Mouse (Mus musculus): ENCODE results near the gene Ramp2. TPM values are rescaled to one million over a fixed set of nuclear protein-coding genes. Genes with fewer than 3 reads are reported as not detected.

The Ramp2 gene
- polyA plus RNA-seq (2012; ENCODE audit: low replicate concordance), result 0.96 and 3.7 TPM in 2 replicates

DNA sequence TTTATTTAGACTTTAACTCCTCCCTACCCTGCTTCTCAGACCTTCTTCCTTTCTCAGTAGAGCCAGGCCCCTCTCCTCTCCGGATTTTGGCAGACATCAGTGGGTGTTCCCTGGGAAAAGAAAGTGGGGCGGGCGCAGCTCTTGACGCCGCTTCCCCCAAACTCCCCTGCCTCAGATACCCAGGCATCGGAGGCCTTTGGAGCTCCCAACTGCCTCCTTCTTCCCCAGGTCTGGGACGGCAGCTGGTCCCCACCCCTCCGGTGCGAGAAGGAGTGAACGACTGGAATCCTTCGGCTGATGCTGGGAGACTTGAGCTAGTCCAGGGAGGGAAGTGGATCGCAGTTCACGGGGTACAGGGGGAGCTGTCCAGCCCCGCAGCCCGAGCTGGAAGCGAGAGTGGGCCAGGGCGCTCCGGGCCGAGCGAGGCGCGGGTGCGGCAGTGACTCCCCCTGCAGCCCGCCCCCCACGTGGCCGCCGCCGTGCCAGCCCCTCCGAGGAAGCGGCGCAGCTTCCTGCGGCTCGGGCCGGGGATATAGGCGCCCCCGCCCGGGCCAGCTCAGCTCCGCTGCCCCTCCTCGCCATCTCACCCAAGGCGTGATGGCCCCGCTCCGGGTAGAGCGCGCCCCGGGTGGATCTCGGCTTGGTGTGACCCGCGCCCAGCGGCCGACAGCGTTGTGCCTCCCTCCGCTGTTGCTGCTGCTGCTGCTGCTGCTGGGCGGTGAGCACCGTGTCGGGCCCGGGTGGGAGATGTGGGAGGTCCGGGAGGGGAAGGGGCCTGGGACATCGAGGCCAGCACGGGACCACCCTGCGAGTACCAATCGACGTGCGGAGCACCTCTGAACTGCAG, at the start of gene Ramp2:
Gene Ramp2, plus strand, starts transcription at position 174 of the 847 bp plus-strand sequence.

GRCm38 (mm10) chr11:101226065-101226701, 19.6 kb upstream of the Ramp2 start, which contains the start of gene Ezh1:
Gene Ezh1 (minus strand): TSS chr11:101226463.

DNA sequence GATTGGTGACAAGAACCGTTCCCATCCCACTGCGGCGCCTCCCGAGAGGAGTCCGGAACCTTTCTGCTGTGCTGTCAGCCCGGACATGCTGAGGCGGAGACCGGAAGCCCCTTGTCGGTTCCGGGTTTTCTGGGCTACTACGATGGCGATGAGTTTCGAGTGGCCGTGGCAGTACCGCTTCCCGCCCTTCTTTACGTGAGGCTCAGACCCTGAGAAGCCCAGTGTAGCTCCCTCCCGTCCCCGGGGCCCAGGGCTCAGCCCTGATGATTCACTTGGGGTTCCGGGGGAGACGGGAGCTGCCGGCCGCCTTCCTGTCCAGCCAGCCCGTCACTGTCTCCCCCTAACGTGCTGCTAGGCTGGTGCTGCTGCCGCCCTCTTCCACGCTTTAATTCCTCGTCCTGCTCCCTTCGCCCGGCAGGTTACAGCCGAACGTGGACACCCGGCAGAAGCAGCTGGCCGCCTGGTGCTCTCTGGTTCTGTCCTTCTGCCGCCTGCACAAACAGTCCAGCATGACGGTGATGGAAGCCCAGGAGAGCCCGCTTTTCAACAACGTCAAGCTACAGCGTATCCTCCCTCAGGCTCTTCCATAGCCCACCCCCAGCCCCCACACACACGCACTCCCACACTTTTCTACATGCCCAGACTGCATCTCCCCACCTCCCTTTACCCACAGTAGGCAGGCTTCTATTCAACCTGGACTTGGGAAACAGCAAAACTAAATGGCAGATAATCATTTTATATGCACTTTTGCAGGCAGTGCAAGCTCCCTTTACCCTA, 8.0 kb downstream of the Ramp2 start, which contains the start of gene Vps25:
Gene Vps25, plus strand, starts transcription at position 95 of the 777 bp plus-strand sequence.

DNA sequence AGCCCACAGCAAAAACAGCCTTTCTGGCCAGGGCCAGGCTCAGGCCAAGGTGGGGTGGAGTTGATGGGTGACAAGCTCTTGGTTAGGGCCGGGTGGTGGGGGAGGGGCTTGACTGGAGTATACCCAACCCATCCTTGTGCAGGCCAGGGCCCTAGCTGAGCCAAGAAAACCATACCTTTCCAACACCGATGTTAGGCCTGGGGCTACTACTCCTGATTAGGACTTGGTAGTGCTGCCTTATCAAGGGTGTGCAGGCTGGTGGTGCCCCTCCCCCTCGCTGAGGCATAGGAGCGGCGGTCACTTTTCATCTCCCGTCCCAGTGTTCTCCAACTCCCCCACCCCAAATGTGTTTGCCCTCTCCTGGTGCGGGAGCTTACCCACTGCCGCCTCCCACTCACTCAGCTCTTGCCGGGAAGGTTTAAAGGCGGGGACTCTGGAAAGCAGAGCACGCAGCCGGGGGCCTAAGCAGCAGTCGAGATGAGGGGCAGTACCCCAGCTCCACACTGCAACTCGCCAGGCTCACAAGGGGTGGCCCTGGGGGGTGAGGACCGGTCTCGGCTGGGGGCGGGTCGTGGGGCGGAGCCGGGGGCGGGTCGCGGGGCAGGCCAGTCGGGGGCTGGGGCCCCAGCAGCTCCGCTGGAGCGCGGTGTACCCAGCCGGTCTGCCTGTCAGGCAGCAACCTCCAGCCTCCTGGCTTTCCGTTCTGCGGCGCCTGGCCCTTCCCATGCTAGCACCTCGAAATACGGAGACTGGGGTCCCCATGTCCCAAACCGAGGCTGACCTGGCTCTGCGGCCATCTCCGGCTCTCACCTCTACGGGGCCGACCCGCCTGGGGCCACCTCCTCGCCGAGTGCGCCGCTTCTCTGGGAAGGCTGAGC, 14.4 kb downstream of the Ramp2 start, which contains the start of gene Wnk4:
Gene Wnk4, plus strand, starts transcription at position 620 of the 878 bp plus-strand sequence.

DNA sequence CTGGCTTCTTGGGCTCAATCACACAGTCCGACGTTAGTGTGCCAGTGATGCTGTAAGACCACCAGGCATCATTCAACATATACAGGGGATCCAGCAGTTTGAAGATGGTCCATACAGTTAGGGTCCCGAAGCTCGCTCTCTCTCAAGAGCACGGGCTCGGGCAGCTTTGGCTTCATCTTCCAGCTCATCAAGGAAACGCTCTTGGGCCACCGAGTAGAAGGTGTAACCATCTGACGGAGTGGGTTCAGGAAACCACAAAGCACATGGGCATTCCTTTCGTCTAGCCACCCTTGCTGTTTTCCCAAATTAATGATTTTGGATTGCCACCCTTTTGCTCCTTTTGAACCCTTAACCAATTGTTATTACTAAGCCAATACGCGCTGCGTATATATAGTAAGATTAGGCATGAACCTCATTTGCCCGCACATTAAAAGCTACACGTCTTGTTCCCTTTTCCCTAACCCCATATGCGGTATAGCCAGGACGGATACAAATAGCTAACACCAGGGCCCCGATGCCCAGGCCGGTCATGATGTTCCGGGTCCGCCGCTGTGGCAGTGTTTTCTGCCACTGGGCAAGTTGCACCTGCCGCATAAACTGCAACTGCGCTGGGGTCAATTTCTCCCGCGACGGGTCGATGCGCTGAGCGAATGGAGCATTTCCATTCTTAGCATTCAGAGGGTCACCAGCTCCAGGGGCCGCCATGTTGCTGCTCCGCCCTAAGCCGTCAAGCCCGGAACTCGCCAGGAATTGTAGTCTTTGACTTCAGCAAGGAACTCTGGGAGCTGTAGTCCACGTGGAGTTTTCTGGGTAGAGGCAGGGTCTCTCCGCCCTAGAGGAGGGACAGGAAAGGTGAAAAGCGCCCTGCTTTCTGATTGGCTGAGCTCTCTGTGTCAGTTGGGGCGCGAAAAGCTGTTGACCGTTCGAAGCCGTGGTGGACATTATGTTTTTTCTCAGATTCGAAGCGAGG, 32.7 kb downstream of the Ramp2 start, which contains the start of the genes Cntd1 and Coa3:
Gene Cntd1, plus strand, starts transcription at position 790 of the 970 bp plus-strand sequence.
Gene Coa3, minus strand, starts transcription at position 892 of the 970 bp plus-strand sequence.

GRCm38 (mm10) chr11:101302004-101302798, 56.4 kb downstream of the Ramp2 start, which contains the start of gene Becn1:
Gene Becn1 (minus strand): TSS chr11:101302286.

Other genes starting within 250 kb of the Ramp2 start
- 44.2 and 52.4 TPM in 2 replicates for gene Atp6v0a1, start 236.6 kb upstream of the Ramp2 start, polyA plus RNA-seq (2012; ENCODE audit: low replicate concordance)
- gene Naglu, start 176.0 kb upstream of the Ramp2 start, polyA plus RNA-seq (2012; ENCODE audit: low replicate concordance), result 14.9 and 32.1 TPM in 2 replicates
- gene Hsd17b1, start 167.6 kb upstream of the Ramp2 start, polyA plus RNA-seq (2012; ENCODE audit: low replicate concordance), result 2.1 and 2.3 TPM in 2 replicates
- 20.7 and 25.1 TPM in 2 replicates for gene Coasy, start 163.5 kb upstream of the Ramp2 start, polyA plus RNA-seq (2012; ENCODE audit: low replicate concordance)
- 17.8 and 27.4 TPM in 2 replicates for gene Mlx, start 158.8 kb upstream of the Ramp2 start, polyA plus RNA-seq (2012; ENCODE audit: low replicate concordance)
- 4.1 and 8.0 TPM in 2 replicates for gene Psmc3ip, start 150.6 kb upstream of the Ramp2 start, polyA plus RNA-seq (2012; ENCODE audit: low replicate concordance)
- 20.0 and 29.0 TPM in 2 replicates for gene Retreg3, start 126.1 kb upstream of the Ramp2 start, polyA plus RNA-seq (2012; ENCODE audit: low replicate concordance)
- 38.0 and 72.6 TPM in 2 replicates for gene Tubg1, start 126.1 kb upstream of the Ramp2 start, polyA plus RNA-seq (2012; ENCODE audit: low replicate concordance)
- gene Tubg2, start 90.1 kb upstream of the Ramp2 start, polyA plus RNA-seq (2012; ENCODE audit: low replicate concordance), result 9.0 and 11.8 TPM in 2 replicates
- gene Cntnap1, start 75.5 kb upstream of the Ramp2 start, polyA plus RNA-seq (2012; ENCODE audit: low replicate concordance), result 0.79 and 2.3 TPM in 2 replicates
- gene Plekhh3, start 74.7 kb upstream of the Ramp2 start, polyA plus RNA-seq (2012; ENCODE audit: low replicate concordance), result 4.4 and 26.2 TPM in 2 replicates
- gene Ccr10, start 70.6 kb upstream of the Ramp2 start, polyA plus RNA-seq (2012; ENCODE audit: low replicate concordance), result 3.1 and 8.7 TPM in 2 replicates
- gene Ezh1, start 19.6 kb upstream of the Ramp2 start, polyA plus RNA-seq (2012; ENCODE audit: low replicate concordance), result 7.0 and 17.6 TPM in 2 replicates
- 96.8 and 109 TPM in 2 replicates for gene Vps25, start 7.7 kb downstream of the Ramp2 start, polyA plus RNA-seq (2012; ENCODE audit: low replicate concordance)
- 0.94 and 2.2 TPM in 2 replicates for gene Wnk4, start 14.5 kb downstream of the Ramp2 start, polyA plus RNA-seq (2012; ENCODE audit: low replicate concordance)
- gene Cntd1, start 33.0 kb downstream of the Ramp2 start, polyA plus RNA-seq (2012; ENCODE audit: low replicate concordance), result 0.11 TPM in 1 of 2 replicates, not detected in the other
- gene Coa3, start 33.1 kb downstream of the Ramp2 start, polyA plus RNA-seq (2012; ENCODE audit: low replicate concordance), result 3.3 and 26.9 TPM in 2 replicates
- gene Becn1, start 56.3 kb downstream of the Ramp2 start, polyA plus RNA-seq (2012; ENCODE audit: low replicate concordance), result 108 and 173 TPM in 2 replicates
- gene Psme3, start 70.2 kb downstream of the Ramp2 start, polyA plus RNA-seq (2012; ENCODE audit: low replicate concordance), result 39.0 and 47.2 TPM in 2 replicates
- 7.3 and 9.0 TPM in 2 replicates for gene Aoc2, start 79.0 kb downstream of the Ramp2 start, polyA plus RNA-seq (2012; ENCODE audit: low replicate concordance)
- gene Aoc3, start 84.6 kb downstream of the Ramp2 start, polyA plus RNA-seq (2012; ENCODE audit: low replicate concordance), result 0.10 and 0.11 TPM in 2 replicates
- not detected in 2 replicates for gene G6pc, start 121.5 kb downstream of the Ramp2 start, polyA plus RNA-seq (2012; ENCODE audit: low replicate concordance)
- 23.1 and 23.2 TPM in 2 replicates for gene Aarsd1, start 171.6 kb downstream of the Ramp2 start, polyA plus RNA-seq (2012; ENCODE audit: low replicate concordance)
- 0.30 and 2.2 TPM in 2 replicates for gene Gm27029, start 178.8 kb downstream of the Ramp2 start, polyA plus RNA-seq (2012; ENCODE audit: low replicate concordance)
- gene Rundc1, start 179.1 kb downstream of the Ramp2 start, polyA plus RNA-seq (2012; ENCODE audit: low replicate concordance), result 9.5 and 10.3 TPM in 2 replicates
- 1.2 and 4.5 TPM in 2 replicates for gene Ptges3l, start 179.3 kb downstream of the Ramp2 start, polyA plus RNA-seq (2012; ENCODE audit: low replicate concordance)
- 88.8 and 644 TPM in 2 replicates for gene Rpl27, start 196.3 kb downstream of the Ramp2 start, polyA plus RNA-seq (2012; ENCODE audit: low replicate concordance)
- 53.8 and 61.8 TPM in 2 replicates for gene Ifi35, start 202.4 kb downstream of the Ramp2 start, polyA plus RNA-seq (2012; ENCODE audit: low replicate concordance)
- gene Rnd2, start 219.0 kb downstream of the Ramp2 start, polyA plus RNA-seq (2012; ENCODE audit: low replicate concordance), result 0.97 and 1.5 TPM in 2 replicates
- 40.0 and 79.5 TPM in 2 replicates for gene Vat1, start 220.2 kb downstream of the Ramp2 start, polyA plus RNA-seq (2012; ENCODE audit: low replicate concordance)